Mouse (Mus musculus) CH12.LX (cell line): ENCODE data around the gene Itgb4. TPM values are rescaled to one million over a fixed set of nuclear protein-coding genes. Genes with fewer than 3 reads are reported as not detected.
A peak's percentile ranks its signal among the peaks of the same experiment; 100 is the strongest.

Source experiments
- DNase-seq: peaks from one replicate; pipeline ENCODE4 v3.0.0-alpha.2; 2013; ENCODE audit errors: extremely low read depth
- H3K27ac ChIP-seq: 2 replicates; pipeline ENCODE4 v1.5.1; 2012; ENCODE audit warnings: low read depth, mild to moderate bottlenecking, control low read depth, moderate library complexity; ENCODE audit not compliant: insufficient read depth
- H3K27me3 ChIP-seq: replicated peaks from 2 replicates; pipeline ENCODE3; 2012; ENCODE audit warnings: inconsistent platforms
- H3K36me3 ChIP-seq, 2 experiments: replicated peaks in 1 of 2; 2 replicates each; pipeline versions ENCODE3 to v1.6.1; 2012; ENCODE audit warnings: inconsistent platforms in 1 of 2, low read length in 1 of 2, mild to moderate bottlenecking in 1 of 2, mixed read lengths in 1 of 2, moderate library complexity in 1 of 2; ENCODE audit not compliant: control insufficient read depth in 1 of 2, insufficient read depth in 1 of 2
- H3K4me1 ChIP-seq, 2 experiments: 2 replicates each; pipeline ENCODE4 v1.6.1; 2012; ENCODE audit warnings: inconsistent platforms in 1 of 2, moderate library complexity in 1 of 2; ENCODE audit not compliant: insufficient read depth in 2 of 2, control insufficient read depth in 1 of 2
- H3K4me2 ChIP-seq: 2 replicates; pipeline ENCODE4 v1.6.1; 2012; ENCODE audit warnings: low read depth, mild to moderate bottlenecking, control low read depth; ENCODE audit not compliant: poor library complexity, insufficient read depth, severe bottlenecking
- H3K4me3 ChIP-seq, 3 experiments: fragments of 150-350 bp in 1 of 3; sonication (generic) in 1 of 3; replicated peaks in 1 of 3; 2 replicates each; pipeline versions ENCODE3 to v1.5.1; 2011 to 2012; ENCODE audit warnings: low read depth in 2 of 3, low read length in 2 of 3, mild to moderate bottlenecking in 2 of 3, moderate library complexity in 2 of 3, control low read depth in 1 of 3, improper control_type of control experiment in 1 of 3, inconsistent platforms in 1 of 3, mixed read lengths in 1 of 3; ENCODE audit not compliant: poor library complexity in 1 of 3
- H3K79me2 ChIP-seq: replicated peaks from 2 replicates; pipeline ENCODE4 v1.6.1; 2012; ENCODE audit warnings: mild to moderate bottlenecking, moderate library complexity; ENCODE audit not compliant: control insufficient read depth, poor library complexity, insufficient read depth, severe bottlenecking; ENCODE audit errors: extremely low read depth
- H3K9ac ChIP-seq: 2 replicates; pipeline ENCODE4 v1.6.1; 2012; ENCODE audit warnings: low read depth, mild to moderate bottlenecking, control low read depth, moderate library complexity; ENCODE audit not compliant: insufficient read depth
- H3K9me3 ChIP-seq: replicated peaks from 2 replicates; pipeline ENCODE3; 2012; ENCODE audit warnings: low read length, inconsistent platforms, mixed read lengths
- CHD1 ChIP-seq: IDR thresholded peaks from 2 replicates; pipeline ENCODE4 v1.6.1; 2012; ENCODE audit warnings: low read depth, low read length, improper control_type of control experiment, inconsistent platforms
- CHD2 ChIP-seq: IDR thresholded peaks from 2 replicates; pipeline ENCODE4 v1.6.1; 2011; ENCODE audit warnings: low read length, improper control_type of control experiment
- CTCF ChIP-seq, 2 experiments: IDR thresholded peaks in 1 of 2; conservative IDR thresholded peaks in 1 of 2; 2 replicates each; pipeline ENCODE4 v1.5.1; 2011 to 2012; ENCODE audit warnings: low read depth in 2 of 2, low read length in 2 of 2, improper control_type of control experiment in 1 of 2, inconsistent platforms in 1 of 2, mild to moderate bottlenecking in 1 of 2, moderate library complexity in 1 of 2
- E2F4 ChIP-seq: IDR thresholded peaks from 2 replicates; pipeline ENCODE4 v1.6.1; 2011; ENCODE audit warnings: low read depth, low read length, improper control_type of control experiment; ENCODE audit not compliant: insufficient replicate concordance
- EP300 ChIP-seq: IDR thresholded peaks from 2 replicates; pipeline ENCODE4 v1.6.1; 2011; ENCODE audit warnings: low read length, improper control_type of control experiment
- GABPA ChIP-seq: IDR thresholded peaks from 2 replicates; pipeline ENCODE4 v1.6.1; 2012; ENCODE audit warnings: low read depth, low read length, improper control_type of control experiment, inconsistent platforms; ENCODE audit not compliant: insufficient replicate concordance
- HCFC1 ChIP-seq: IDR thresholded peaks from 2 replicates; pipeline ENCODE4 v1.6.1; 2012; ENCODE audit warnings: low read depth, mild to moderate bottlenecking, inconsistent platforms, low read length, improper control_type of control experiment
- IRF4 ChIP-seq: IDR thresholded peaks from 2 replicates; pipeline ENCODE4 v1.6.1; 2014; ENCODE audit warnings: low read depth, mild to moderate bottlenecking, inconsistent platforms, low read length, improper control_type of control experiment
- JUN ChIP-seq: IDR thresholded peaks from 2 replicates; pipeline ENCODE4 v1.6.1; 2011; ENCODE audit warnings: low read depth, mild to moderate bottlenecking, low read length, improper control_type of control experiment, moderate library complexity; ENCODE audit not compliant: insufficient read depth
- JUND ChIP-seq: conservative IDR thresholded peaks from 2 replicates; pipeline ENCODE4 v1.6.1; 2011; ENCODE audit warnings: low read depth, low read length, improper control_type of control experiment
- MAX ChIP-seq: IDR thresholded peaks from 2 replicates; pipeline ENCODE4 v1.6.1; 2011; ENCODE audit warnings: low read length, improper control_type of control experiment
- MAZ ChIP-seq: IDR thresholded peaks from 2 replicates; pipeline ENCODE4 v1.6.1; 2012; ENCODE audit warnings: low read depth, mild to moderate bottlenecking, inconsistent platforms, low read length, improper control_type of control experiment, moderate library complexity
- MEF2A ChIP-seq: IDR thresholded peaks from 2 replicates; pipeline ENCODE4 v1.6.1; 2014; ENCODE audit warnings: low read depth, mild to moderate bottlenecking, inconsistent platforms, low read length, improper control_type of control experiment, borderline replicate concordance
- MXI1 ChIP-seq: IDR thresholded peaks from 2 replicates; pipeline ENCODE4 v1.6.1; 2011; ENCODE audit warnings: mild to moderate bottlenecking, low read depth, low read length, improper control_type of control experiment
- MYC ChIP-seq: IDR thresholded peaks from 2 replicates; pipeline ENCODE4 v1.6.1; 2011; ENCODE audit warnings: low read depth, mild to moderate bottlenecking, improper control_type of control experiment, low read length
- NELFE ChIP-seq: IDR thresholded peaks from 2 replicates; pipeline ENCODE4 v1.6.1; 2011; ENCODE audit warnings: low read depth, low read length, improper control_type of control experiment
- PAX5 ChIP-seq: IDR thresholded peaks from 2 replicates; pipeline ENCODE4 v1.6.1; 2012; ENCODE audit warnings: low read length, inconsistent platforms, mixed read lengths
- POLR2A ChIP-seq: IDR thresholded peaks from 2 replicates; pipeline ENCODE4 v1.6.1; 2011; ENCODE audit warnings: low read depth, mild to moderate bottlenecking, improper control_type of control experiment, low read length
- POLR2AphosphoS2 ChIP-seq: IDR thresholded peaks from 2 replicates; pipeline ENCODE4 v1.6.1; 2011; ENCODE audit warnings: low read depth, low read length, improper control_type of control experiment
- RCOR1 ChIP-seq: conservative IDR thresholded peaks from 2 replicates; pipeline ENCODE4 v1.6.1; 2012; ENCODE audit warnings: low read depth, mild to moderate bottlenecking, inconsistent platforms, low read length, improper control_type of control experiment
- SIN3A ChIP-seq: IDR thresholded peaks from 2 replicates; pipeline ENCODE4 v1.6.1; 2012; ENCODE audit warnings: low read length, improper control_type of control experiment, inconsistent platforms
- SMC3 ChIP-seq: IDR thresholded peaks from 2 replicates; pipeline ENCODE4 v1.6.1; 2011; ENCODE audit warnings: low read depth, low read length, improper control_type of control experiment
- TBP ChIP-seq: conservative IDR thresholded peaks from 2 replicates; pipeline ENCODE4 v1.6.1; 2011; ENCODE audit warnings: low read depth, low read length, improper control_type of control experiment
- TCF12 ChIP-seq: IDR thresholded peaks from 2 replicates; pipeline ENCODE4 v1.6.1; 2014; ENCODE audit warnings: low read depth, mild to moderate bottlenecking, inconsistent platforms, low read length, improper control_type of control experiment
- UBTF ChIP-seq: IDR thresholded peaks from 2 replicates; pipeline ENCODE4 v1.6.1; 2012; ENCODE audit warnings: low read depth, mild to moderate bottlenecking, inconsistent platforms, low read length, improper control_type of control experiment, moderate library complexity
- USF1 ChIP-seq: IDR thresholded peaks from 2 replicates; pipeline ENCODE4 v1.6.1; 2014; ENCODE audit warnings: low read depth, mild to moderate bottlenecking, inconsistent platforms, low read length, improper control_type of control experiment
- ZC3H11A ChIP-seq: IDR thresholded peaks from 2 replicates; pipeline ENCODE4 v1.6.1; 2012; ENCODE audit warnings: low read depth, mild to moderate bottlenecking, inconsistent platforms, low read length, improper control_type of control experiment
- ZKSCAN1 ChIP-seq: IDR thresholded peaks from 2 replicates; pipeline ENCODE4 v1.6.1; 2012; ENCODE audit warnings: low read depth, inconsistent platforms, low read length, improper control_type of control experiment, borderline replicate concordance
- ZNF384 ChIP-seq: IDR thresholded peaks from 2 replicates; pipeline ENCODE4 v1.6.1; 2012; ENCODE audit warnings: low read depth, low read length, improper control_type of control experiment, inconsistent platforms
- dilution Hi-C: fragments of 300-500 bp; cut with MboI; formaldehyde crosslinking; loops from 2 replicates; pipeline ENCODE4 v1.14.3; 2020; ENCODE audit warnings: low sequenced_read_pairs; ENCODE audit not compliant: extremely low pct_unique_long_range_greater_than_20kb, extremely low pct_ligation_motif_present
- in situ Hi-C: fragments of 300-500 bp; cut with MboI; formaldehyde crosslinking; loops from 3 replicates; pipeline ENCODE4 v1.14.3; 2019; ENCODE audit warnings: low sequenced_read_pairs, low pct_ligation_motif_present, low pct_unique_long_range_greater_than_20kb, mixed read lengths
- polyA plus RNA-seq: library from polyadenylated mRNA; unstranded; fragments of >175 nt; gene quantifications from 2 replicates; pipeline ENCODE4 v1.2.1, GENCODE M21; 2012; ENCODE audit warnings: low read depth; ENCODE audit not compliant: insufficient read length
- total RNA-seq, 2 experiments: library from RNA; depleted of rRNA; stranded (reverse); fragments of 300-350 nt in 1 of 2; fragments of >200 nt in 1 of 2; gene quantifications; 2 replicates each; pipeline ENCODE4 v1.2.3; 2012 to 2014

The Itgb4 gene
- total and polyA plus RNA-seq, 3 experiments, result 0.42 to 6.3 (median 0.59) TPM

DNA sequence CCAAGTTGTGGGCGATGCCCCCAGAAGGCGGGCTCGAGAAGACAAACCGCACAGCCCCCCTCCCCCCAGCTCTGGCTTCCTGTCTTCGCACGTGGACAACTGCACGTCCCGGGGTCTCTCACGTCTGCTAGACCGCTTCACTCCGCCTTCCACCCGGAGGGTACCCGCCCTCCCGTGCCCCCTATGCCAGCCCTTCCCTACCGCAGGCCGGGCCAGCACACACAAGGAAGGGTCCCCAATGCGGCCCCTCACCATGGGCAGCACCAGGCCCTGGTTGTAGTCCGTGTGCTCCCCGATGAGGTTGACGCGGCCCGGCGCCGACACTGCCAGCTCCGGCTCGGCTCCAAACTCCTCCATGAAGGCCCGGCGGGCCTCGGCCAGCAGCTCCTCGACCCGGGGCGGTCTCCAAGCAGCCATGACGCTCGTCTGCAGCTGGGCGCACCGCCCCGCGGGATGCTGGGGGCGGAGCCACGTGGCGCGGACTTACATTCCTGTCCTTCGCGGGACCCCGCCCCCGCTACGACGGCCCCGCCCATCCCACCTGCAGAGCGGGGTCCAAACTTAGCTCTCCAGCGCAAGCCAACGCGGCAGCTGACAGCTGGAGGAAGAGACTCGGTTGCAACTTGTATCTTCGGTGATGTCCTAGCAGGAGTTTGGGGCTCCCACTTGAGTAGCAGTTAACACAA lies 37.9 kb downstream of the Itgb4 start, which contains the start of gene Galk1 (continued):
- no peak for TF ChIP-seq PAX5
- no peak for TF ChIP-seq JUN
- no peak for TF ChIP-seq EP300
- no peak for TF ChIP-seq GABPA
- peak; percentile 68; the same call in 1 of the 2 replicates for TF ChIP-seq CHD1
- peak; percentile 66 for TF ChIP-seq CHD2
- TF ChIP-seq MAZ, result no peak; the same call in 1 of the 2 replicates
- peak; percentile 88 for TF ChIP-seq POLR2A
- peak; percentile 91 for TF ChIP-seq MYC
- peak; percentile 57 for TF ChIP-seq HCFC1
- peak; percentile 93 for TF ChIP-seq TCF12
- TF ChIP-seq MXI1, result peak; percentile 96
- peak; percentile 27 for TF ChIP-seq IRF4
- TF ChIP-seq UBTF, result no peak; the same call in 1 of the 2 replicates
- peak; percentile 97 for TF ChIP-seq SIN3A
- no peak for TF ChIP-seq ZKSCAN1
- TF ChIP-seq SMC3, result no peak
- no peak for TF ChIP-seq ZC3H11A

DNA sequence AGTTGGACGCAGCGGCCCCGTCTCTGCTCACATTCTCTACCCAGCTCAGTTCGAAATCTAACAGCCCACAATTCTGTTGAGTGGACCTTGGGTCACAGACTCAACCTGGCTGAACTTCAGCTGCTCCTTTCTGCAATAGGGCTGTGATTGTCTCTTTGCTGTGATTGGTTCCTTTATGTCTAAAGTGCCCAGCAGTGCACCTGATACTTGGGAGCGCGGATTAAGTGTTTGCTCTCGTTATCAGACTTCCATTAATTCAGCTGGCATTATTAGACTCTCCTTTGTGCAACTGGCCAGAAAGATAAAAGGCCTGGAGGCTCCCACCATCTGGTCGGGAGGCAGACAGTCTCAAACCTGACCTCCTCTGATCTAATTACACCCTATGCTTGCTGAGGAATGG lies 40.3 kb downstream of the Itgb4 start:
- Histone ChIP-seq H3K9ac (no peak overlapping the region), H3K36me3 (peaks cover 6 to 13% of the 10 kb centered on the region in 2 experiments), H3K4me2 (no peak overlapping the region), H3K4me3 (no peak overlapping the region), H3K4me1 (peaks cover 7 to 31% of the 10 kb centered on the region in 2 experiments), H3K27me3 (no peaks in the 10 kb centered on the region), H3K79me2 (peaks cover 6% of the 10 kb centered on the region; the same call in 1 of the 2 replicates), H3K27ac (no peak overlapping the region), H3K9me3 (no peaks in the 10 kb centered on the region)
- TF ChIP-seq CTCF (conservative IDR thresholded peaks at IDR 0.05 in 1 of 2, IDR thresholded peaks at IDR 0.05 in 1 of 2; ENCODE audit: low read depth in 2 of 2, low read length in 2 of 2), result no peak
- no peak for TF ChIP-seq POLR2AphosphoS2
- no peak for TF ChIP-seq MAX
- TF ChIP-seq SMC3, result no peak
- TF ChIP-seq NELFE, result no peak
- no peak for TF ChIP-seq MXI1
- TF ChIP-seq HCFC1, result no peak
- TF ChIP-seq CHD1, result no peak
- no peak for TF ChIP-seq ZKSCAN1
- no peak for TF ChIP-seq TBP
- no peak for TF ChIP-seq RCOR1
- TF ChIP-seq E2F4, result no peak
- TF ChIP-seq IRF4, result no peak
- no peak for TF ChIP-seq USF1
- no peak for TF ChIP-seq MEF2A
- no peak for TF ChIP-seq POLR2A
- no peak for TF ChIP-seq ZNF384
- no peak for TF ChIP-seq JUND
- no peak for DNase-seq
- in situ Hi-C loops (loop anchor here (25.0 kb wide), 1 partner anchor 403 kb away; the partner anchor contains the start of genes Gga3, Mif4gd and Mrps7), dilution Hi-C loops (no loop called here)
